Mouse (Mus musculus): Measurements from ENCODE around the gene Ass1.

Ass1 gene

DNA sequence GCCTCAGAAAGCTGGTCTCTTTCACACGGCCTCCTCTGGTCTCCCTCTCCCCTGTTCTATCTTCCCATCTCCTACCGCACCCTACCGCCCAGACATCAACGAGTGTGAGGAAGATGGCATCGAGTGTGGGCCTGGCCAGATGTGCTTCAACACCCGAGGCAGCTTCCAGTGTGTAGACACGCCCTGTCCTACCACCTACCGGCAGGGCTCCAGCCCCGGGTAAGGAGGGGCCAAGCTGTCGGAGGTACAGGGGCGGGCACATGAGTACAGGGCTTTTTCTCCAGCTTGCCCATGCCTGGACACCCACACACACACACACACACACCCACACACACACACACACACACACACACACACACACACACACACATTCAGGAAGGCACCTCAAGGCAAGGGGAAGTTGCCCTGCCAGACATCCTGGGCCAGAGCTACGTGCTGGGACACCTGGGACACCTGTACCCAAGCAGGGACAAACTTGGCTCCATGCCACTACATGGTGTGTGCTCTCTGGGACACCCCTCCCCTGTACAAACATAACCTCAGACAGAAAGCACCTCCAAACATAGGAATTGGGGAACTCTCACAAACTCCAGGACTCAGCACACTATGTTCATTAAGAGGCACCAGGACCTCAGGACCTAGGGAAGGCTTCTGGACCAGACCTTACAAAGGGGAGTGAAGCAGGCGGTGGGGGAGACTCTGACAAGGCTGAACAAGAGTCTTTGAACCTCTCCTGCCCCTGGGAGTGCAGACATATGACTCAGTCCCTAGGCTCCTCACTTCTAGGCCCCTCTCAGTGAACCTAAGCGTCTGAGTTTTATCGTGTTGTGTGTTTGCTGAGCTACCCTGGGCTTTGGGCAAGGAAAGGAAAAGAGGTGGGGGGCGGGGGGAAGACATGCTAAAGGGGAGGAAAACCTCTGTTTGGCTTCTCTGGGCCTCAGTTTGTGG, 10.7 kb upstream of the Ass1 start:
- no peak for DNase-seq

DNA sequence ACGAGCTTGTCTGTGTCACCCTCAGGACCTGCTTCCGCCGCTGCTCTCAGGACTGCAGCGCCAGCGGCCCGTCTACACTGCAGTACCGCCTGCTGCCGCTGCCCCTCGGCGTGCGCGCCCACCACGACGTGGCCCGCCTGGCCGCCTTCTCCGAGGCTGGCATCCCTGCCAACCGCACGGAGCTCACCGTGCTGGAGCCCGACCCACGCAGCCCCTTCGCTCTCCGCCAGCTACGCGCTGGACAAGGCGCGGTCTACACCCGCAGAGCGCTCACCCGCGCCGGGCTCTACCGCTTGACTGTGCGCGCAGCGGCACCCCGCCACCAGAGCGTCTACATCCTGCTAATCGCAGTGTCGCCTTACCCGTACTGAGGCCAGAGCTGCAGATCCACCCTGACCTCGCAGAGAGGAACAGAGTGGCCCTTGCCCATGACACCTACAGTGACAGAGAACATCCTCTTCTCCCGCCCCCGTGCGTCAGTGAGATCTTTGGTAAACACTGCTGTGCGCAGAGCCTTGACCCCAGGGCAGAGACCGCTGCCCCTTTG, 9.9 kb upstream of the Ass1 start:
- DNase-seq, result peak; percentile 75 to 79

DNA sequence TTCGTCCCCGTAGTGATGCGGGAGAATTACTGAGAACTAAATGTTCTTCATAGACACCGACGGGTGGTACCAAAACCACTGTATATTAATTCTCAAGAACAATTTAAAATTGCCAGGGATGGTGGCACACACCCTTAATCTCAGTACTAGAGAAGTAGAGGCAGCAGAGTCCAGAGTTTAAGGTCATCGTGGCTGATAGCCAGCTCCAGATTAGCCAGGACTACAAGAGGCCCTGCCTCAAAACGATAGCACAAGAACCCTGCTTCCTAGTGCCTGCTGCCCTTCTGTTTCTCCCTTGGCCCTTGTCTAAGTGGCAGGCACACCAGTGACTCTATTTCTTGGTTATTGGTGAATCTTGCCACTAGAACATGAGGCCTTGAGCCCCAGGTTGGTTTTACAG, 9.1 kb upstream of the Ass1 start:
- no peak for DNase-seq

DNA sequence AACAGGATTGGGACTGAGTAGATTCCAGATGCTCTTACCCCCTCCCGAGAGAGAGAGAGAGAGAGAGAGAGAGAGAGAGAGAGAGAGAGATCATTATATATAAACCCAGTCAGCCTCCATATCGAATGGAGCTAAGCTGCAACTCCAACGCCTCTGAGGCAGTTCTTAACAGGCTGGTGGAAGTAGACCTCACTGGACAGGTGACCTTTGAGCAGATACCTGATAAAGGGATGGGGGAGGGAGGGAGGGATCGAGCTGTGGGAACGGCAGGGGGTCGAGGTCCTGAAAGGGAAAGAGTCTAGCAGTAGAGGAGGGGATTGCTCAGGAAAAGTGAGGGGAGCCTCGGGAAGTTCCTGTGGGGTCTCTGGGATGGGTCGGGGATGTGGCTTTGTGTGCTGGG, 8.0 kb upstream of the Ass1 start:
- DNase-seq, result no peak

DNA sequence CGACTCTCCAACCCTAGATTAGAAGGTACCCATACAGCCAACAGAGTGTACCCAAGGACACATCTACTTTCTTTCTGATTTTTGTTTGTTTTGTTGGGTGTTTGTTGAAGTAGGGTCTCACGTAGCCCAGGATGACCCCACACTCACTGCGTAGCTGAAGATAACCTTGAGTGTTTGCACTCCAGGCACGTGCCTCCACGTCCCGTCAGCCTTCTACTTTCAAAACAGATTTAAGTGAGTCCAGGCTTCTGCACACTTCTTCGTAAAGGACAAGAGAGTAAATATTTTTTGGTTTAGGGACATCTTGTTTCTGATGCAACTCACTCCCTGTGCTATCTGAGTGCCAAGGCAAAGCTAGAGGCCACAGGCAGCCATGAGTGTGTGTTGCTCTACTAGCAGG, 6.8 kb upstream of the Ass1 start:
- DNase-seq, result no peak

DNA sequence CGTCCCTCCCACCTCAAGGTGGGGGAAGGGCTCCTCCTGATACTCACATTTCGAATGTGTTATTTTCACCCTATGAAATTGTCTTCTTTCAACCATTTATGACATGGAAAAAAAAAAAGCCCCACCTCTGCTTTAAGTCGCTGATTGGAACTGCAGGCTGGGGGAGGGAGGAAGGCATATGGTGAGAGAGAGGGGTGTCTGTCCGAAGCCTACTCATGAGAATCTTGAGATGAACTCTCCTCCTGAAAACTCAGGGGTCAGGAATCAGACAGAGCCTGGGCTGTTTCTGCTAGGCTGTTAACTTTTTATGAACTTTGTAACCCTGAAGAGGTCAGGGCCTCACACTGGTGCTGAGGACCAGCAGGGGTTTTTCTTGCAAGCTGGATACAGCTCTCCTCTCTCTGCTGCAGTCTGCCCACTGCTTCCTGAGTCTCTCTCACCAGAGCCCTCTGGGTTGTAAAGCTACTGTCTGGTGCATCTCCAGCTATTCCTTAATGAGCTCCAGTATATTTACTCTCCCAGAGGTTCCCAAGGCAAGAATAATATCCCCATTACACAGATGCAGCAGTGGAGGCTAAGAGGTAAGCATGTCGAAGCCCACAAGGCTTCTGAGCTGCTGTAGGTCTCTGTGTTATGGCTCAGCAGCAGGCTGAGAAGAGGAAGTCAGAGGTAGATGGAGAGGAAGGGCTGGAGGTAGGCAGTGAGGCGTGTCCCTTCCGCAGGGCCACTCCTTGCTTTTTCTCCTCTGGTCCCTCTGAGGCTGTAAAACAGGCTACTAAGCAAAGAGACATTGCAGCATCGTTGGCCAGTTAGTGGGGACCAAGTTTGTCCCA, 6.1 kb upstream of the Ass1 start:
- DNase-seq, result no peak

DNA sequence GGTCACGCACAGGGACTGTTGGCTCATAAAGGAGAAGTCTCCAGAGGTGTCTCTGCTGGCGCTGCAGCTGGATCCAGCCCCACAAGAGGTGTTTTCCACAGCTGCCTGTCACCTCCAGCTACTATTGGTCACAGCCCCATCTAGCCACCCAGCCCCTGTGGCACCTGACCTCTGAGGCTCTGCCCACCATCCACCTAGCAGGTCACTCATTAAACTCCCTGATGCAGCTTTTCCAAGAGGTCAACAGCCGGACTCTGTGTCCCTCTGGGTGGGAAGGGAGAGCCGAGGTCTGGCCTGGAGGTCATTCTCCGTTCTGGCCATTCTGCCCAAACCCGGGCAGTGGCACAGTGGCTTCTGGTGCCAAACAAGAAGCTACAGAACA, 5.5 kb upstream of the Ass1 start:
- DNase-seq, result no peak

DNA sequence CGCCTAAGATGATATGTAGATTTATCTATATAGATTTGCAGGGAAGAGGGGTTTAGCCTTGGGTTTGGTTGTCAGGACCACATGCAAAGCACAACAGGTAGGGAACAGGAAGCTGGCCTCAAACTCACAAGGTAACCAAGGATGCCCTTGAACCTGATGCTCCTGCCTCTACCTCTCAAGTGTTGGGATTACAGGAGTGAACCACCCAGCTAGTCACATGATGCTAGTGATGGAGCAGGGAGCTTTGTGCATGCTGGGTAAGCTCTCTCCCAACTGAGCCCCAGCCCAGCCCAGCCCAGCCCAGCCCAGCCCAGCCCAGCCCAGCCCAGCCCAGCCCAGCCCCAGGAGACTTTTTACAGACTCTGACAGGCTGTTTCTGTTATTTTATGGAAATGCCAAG, 2.5 kb upstream of the Ass1 start:
- no peak for DNase-seq

DNA sequence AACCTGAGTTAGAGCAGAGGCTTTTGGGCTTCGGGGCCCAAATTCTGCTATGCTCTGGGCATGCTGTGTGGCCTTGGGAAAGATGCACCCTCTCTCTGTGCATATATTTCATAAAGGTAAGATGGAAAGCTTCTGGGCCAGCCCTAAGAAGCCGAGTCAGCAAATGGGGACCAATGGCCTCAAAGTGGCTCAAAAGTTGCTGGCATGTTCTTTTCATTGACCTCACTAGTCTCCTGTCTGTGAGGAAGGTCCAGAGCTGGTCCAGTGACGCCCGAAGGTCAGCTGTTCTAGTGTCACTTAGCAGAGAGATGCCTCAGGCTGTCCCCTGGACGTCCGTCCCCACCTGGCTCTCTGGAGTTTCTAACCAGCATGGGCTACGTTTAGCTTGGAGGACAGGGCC, 1.1 kb upstream of the Ass1 start:
- DNase-seq, result no peak

DNA sequence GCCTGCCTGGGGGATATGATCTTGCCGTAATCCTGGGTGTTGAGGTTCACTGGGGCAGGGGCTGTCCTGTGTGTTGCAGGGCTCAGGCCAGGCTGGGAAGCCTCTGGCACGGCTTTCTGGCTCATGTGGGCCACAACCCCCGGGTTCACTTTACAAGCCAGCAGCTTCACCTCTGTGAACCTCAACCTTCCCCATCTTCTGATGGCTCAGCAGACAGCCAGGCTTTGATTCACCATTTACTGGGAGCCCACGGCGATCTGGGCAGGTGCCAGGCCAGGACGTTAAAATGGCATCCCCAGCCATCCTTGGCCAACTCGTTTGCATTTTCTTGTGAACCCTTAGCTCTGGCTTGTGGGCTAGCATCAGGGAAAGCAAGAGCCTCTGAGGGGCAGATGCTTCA, 527 bp upstream of the Ass1 start:
- DNase-seq, result no peak

DNA sequence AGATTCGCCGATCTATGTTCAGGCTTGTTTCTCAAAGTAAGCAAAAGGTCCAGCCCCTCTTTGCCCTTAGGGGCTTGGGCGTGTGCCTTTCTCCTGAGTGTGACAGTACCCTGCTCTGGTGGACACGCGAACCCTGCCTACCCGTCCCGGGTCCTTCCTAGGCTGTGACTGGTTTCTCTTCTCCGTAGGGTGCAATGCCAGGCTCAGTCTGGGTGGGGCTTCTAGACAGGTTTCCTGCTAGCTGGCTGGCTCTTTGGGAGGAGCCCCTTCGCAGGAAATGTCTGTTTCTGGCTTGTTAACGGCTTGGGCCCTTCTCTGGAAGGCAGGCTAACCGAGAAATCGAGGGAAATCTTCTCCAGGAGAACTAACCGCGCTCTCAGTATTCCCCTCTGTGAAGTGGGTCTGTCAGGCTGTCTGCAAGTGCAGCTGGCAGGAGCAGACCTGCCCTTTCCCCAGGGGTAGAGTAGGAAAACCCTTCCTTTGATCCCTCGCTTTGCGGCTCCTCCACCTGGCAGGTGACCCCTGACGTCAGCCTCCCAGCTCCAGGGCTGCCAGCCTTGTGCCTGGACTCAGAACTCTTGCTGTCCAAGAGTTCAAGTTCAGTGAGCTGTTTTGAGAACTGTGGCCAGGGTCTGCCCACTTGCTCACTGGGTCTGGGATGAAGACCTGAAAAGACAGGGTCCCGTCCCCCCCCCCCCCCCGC, 827 bp downstream of the Ass1 start:
- peak; percentile 51 to 66 for DNase-seq

DNA sequence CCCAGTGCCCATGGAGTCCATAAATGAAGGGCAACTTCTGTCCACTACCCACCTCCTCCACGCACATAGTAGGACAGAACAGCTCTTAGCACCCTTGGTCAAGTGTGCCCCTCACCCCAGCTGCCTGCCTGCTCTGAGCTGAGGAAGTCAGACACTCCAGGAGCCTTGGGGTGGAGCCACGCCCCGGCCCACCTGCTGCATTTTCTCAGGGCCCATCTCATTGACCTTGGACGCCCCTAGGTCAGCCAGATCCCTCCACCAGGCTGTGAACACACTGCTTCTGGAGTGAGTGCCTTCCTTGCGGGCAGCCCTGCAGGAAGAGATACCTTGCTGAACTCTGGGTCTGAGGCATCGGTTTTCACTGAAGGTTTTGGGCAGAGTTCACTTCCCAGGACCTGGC, 1.6 kb downstream of the Ass1 start:
- no peak for DNase-seq

DNA sequence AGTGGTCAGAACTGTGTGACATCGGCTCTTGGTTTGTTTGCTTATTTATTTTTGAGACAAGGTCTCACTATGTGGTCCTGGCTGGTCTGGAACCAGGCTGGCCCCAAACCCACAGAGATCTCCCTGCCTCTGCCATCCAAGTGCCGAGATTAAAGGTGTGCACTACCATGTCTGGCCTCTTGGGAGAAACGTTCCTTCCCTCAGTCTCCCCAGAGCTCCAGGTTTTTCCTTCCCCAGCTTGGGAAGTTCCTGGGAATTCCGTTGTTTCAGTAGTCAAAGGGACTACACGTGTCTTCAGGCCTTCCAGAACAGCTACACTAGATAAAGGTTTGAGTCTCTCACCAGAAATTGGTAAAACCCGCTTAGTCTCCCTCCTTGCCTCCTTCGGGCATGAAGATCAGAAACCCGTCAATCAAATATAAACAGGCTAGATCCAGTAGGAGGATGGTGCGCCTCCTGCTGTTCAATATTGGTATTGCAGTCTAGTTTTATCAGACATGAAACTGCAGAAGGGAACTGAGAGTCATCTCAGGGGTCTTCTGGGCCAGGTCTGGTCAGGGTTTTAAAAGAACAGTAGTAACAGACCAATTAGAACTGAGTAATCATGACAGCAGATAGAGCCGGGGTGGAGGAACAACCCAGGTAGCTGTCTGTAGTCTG, 2.5 kb downstream of the Ass1 start:
- peak in 1 of 2 experiments; percentile 32 for DNase-seq

DNA sequence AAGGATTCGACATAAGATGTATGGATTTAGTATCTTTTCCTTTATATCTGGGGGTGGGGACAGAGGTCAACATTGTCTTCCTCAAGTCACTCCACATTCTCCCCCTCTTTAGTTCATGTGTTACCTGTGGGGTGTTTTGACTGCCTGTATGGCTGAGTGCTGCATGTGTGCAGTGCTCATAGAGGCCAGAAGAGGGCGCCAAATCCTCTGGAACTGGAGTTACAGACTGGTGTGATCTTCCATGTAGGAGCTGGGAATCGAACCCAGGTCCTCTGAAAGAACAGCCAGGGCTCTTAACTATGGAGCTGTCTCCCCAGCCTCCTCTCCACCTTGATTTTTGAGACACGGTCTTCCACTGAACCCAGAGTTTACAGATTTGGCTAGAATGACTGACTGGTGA, 3.9 kb downstream of the Ass1 start:
- DNase-seq, result peak; percentile 47 to 49

DNA sequence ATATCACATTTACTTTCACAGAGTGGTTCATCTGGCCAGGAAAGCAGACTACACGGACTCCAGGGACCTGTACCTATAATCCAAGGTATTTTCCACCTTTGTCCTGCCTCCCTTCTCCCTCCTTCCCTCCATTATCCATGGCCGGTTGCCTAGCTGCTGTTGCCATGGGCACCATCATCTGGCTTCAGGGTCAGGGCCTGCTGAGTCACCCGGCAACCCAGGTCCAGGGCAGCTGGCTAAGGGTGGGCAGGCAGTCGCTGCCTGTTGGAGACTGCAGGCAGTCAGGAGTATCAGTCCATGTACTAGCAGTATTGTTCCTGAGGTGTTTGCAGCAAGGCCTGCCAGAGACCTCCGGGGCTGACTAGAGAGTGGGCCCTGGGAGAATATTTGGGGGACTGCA, 4.7 kb downstream of the Ass1 start:
- no peak for DNase-seq

DNA sequence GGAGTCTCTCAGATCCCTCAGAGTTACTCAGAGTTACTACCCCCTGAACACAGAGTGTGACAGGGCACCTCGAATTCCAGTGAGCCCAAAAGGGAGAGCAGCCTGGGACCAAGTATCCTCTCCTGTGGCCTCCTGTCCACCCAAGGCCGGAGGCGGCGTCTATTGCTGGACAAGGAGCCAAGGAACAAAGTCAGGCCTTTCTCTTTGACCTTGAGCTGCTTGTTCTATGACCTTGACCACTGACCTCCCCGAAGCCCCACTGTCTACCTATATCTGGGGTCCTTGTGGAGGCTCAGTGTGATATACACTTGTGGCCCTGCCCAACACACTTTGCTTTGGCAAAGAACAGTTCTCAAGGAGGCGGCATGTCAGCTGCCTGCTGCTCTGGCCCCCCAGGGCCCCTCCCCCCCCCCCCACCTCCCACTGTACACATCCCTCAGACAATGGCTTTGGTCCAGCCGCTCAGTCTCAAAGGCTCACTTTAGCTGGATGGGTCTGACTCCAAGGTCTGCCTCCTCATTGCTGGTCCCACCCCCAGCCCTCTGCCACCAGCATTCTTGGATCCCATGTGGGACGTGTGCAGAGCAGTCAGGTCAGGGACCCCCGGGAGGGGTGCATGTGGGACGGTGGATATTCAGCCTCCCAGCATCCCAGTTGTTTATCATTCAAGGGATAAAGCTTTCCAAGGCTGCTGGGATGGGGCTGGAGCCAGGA, 6.3 kb downstream of the Ass1 start:
- no peak for DNase-seq

DNA sequence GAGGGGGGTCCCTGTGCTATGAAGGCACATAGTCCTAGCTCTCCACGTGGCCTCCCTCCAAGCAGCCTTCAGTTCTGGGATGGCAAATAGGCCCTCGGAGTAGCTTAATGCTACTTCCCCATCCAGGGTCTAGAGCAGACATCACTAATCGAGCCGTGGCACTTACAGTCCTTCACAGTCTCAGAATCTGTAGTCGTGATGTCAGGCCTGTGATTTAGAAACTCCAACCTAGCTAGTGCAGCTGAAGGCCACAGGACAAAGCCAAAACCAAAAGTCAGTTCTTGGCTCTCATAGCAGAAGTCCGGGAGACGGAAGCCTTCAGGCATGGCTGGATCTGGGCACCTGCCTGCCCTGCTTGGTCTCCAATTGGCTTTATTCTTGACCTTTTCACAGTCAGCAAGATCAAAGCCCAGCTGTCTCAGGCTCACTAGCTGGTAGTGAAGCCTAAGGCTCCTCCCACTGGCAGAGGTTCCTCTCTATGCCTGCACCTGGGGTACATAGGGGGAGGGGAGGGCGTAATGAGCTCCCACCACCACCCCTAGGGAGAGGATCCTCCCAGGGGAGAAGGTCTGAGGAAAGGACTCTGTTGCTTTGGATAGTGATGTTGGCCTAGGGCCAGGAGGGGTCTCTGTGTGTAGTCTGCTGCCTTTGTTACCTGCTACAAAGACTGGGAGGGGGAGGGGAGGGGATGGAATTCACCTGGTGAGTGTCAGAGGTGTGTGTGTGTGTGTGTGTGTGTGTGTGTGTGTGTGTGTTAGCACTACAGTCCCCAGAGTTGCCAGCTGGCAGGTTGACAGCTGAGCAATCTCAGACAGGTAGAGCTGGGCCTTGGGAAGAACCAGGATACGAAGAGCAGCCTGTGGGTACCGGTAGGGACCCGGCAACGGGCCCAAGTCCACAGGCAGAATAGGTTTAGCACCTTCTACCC, 7.5 kb downstream of the Ass1 start:
- no peak for DNase-seq

DNA sequence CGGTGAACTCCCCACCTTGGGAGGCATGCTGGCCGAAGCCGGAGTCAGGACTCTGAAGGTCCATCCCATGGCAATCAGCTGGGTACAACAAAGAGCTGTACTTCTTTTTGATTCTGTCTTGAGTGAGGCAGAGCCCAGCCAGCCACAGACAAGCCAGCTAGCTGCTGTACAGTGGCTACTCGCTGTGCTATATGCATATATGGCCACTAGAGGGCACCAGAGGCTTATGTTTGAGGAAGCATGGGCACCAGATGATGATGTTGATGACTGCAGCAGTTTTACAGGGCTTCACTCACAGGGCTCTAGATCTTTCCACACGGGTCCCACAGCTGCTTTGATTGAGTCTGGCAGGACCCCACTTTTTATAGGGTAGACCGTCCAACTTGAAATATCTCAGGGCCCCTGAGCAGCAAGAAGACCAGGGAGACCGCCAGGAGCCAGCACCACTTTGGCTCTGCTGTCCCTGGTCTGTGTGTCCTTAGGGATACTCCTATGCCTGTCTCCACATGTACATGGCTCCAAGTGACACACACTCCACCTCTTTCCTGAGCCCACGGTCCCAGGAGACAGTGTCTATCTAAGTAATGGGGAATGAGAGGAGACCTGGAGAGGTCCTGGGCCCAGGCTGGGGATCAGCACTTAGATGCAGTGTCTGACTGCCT, 13.0 kb downstream of the Ass1 start:
- peak; percentile 71 to 73 for DNase-seq

DNA sequence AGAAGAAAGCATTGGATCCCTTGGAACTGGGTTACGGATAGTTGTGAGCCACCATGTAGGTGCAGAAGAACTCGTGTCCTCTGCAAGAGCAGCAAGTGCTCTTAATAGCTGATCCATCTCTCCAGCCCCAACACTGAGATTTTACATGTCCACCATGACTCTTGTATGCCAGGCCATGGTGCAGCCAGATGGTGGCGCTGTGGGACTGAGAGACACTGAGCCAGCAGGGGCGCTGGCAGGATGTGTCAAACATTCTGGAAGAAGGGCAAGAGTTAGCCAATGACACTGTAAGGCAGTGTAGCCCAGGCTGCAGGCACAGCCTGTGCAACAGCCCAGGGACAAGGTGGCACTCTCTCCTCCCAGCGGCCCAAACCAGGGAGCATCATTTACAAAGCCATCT, 14.2 kb downstream of the Ass1 start:
- peak; percentile 55 to 57 for DNase-seq

DNA sequence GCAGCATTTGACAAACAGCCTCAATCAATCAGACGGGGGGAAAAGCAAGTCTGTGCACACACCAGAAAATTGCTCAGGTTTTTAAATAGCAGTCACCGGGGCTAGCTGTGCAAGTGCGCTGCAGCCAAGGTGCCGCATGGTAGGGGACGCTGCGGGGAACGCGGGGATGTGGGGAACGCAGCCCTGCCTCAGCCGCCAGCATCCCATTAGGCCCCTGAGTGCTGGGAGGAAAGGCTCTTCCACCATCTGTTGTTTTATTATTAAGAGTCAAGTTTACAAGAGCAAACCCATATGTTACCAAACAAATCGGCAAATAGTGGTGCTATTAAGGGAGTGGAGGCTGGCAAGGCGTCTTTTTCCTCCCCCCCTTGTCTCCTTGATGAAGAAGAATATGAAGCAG, 19.2 kb downstream of the Ass1 start:
- no peak for DNase-seq
